Mouse (Mus musculus) urinary bladder, postnatal 10 days (tissue): ENCODE data around the gene Ntm.

ENCODE experiments used
- DNase-seq: peaks from one replicate; pipeline ENCODE4 v3.0.0; 2022; ENCODE audit warnings: low spot score

Gene Ntm

DNA sequence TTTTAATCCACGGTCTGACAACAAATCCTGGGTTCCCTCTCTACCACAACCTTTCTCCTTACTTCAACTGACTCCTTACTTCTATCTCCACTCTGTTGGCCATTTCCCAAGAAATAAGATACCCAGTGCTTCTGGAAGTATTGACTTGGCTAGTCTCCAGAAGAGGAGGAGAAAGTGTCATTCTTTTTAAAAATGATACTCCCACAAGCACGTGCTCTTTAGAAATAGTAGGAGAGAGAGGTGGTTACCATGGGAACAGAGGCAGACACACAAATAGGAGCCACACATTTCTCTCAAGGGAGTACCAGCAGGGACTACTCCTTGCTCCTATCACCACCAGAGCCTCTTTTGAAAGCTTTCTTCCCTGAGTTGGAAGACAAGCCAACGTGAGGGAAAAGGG, 645.3 kb downstream of the Ntm start:
- no peak for DNase-seq

DNA sequence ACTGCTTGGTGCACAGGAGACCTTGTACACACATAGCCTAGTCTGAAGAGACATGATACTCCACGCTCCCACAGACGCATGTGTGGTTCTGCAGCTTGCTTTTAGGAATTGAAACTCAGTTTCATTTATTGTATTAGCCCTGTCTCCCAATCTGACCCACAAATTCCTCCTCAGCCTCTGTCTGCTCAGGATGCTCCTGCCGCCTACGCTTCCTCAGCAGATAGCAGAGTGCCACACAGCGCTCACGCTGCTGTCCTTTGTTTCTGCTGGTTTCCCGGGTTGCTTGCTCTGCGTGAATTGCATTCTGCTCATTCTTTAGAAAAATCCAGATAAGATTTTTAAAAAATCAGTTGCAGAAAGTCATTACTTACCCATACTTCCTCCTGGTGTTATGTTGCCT, 647.1 kb downstream of the Ntm start:
- DNase-seq, result no peak

DNA sequence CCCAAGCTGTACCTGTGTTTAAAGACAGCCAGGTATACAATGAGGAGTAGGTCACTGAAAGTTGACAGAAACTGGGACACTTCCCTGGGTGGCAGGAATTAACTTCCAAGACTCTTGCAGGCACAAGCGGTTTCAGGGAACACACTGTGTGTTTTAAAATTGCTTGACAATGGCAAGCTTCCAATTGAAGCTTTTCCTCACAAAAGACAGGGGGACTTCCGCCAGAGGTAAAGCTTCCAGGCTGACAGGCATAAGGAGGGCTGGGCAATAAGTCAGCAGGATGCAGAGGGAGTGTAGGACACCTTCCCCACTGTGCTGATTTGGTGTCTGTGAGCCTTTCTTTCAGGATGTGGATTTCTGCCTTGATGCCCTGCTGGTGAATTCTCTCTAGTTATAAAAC, 656.0 kb downstream of the Ntm start:
- no peak for DNase-seq

DNA sequence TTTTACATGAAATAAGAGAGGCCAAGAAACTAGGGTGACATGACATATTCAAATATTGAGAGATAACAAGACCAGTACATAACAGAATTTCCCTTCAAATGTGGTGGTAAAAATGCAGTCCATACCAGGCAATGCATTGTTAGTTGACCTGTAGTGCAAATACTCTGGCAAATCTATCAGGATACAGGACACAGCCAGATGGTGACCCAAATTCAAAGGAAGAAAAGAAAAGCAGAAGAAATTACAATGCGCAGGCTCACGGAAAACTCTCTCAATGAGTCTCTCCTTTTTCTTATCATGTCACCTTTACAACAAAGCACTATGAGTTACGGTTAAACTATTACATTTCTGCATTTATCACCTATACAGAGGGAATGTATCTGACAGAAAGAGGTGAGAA, 664.6 kb downstream of the Ntm start:
- DNase-seq, result no peak

DNA sequence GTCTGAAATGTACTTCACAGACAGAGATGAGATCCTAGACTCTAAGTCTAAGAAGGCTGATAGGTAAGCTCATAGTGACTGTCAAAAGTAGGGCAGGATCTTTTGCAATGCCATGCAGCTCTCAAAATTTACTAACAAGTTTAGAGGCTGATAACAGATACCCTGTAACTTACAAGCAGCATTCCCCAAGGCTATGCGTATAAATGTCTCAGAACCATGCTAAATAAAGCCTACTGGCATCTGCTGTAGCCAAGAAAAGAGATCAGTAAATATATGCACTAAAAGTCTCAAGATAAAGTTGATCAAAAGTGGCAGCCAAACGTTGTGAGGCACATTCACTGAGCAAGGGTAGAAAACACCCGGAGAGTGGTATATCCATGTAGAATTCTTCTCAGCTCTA, 666.2 kb downstream of the Ntm start:
- no peak for DNase-seq

DNA sequence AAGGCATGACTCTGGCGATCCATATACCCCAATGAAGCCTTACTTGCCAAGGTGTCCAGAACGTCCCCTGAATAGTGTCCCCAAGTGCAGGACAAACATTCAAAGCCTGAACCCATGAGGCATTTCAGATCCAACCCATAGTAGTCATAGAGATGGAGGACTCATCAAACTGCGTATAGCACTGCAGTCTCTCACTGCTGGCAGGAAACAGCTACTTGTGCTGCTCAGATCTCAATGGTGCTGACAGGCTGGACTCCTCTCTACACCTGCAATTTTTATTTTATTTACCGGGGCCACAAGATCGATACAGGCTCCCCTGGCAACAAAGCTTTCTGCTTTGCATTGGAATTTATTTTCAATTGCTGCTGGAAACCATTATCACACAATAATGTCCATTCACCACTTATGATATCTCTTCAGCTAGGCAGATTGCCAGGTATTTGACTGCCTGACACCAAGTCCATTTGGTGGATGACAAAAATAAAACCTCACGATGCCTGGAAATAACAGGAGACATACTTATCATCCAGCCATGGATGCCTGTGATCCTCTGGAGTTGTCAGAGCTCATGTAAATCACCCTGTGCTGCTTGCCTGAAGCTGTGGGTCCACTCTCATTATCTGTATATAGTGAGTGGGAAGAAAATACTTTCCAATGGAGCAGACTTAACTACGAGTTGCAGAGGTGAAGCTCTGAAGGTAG, 674.8 kb downstream of the Ntm start:
- no peak for DNase-seq

DNA sequence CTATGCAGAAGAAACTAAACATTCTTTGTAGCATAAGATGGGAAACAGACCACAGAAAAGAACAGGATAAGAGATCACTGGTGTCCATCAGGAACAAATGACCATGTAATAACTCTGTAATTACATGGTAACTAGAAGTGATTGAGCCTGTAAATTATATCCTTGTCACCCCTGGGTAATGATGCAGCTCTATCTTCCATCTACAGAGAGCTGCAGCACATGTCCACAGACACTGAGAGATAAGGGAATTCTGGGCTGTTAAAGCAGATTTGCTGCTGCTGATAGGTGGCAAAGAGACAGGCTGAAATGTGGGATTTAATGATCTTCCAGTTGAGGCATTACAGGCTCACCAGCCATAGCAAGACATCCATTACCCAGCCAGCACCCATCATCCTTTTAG, 677.8 kb downstream of the Ntm start:
- DNase-seq, result no peak

DNA sequence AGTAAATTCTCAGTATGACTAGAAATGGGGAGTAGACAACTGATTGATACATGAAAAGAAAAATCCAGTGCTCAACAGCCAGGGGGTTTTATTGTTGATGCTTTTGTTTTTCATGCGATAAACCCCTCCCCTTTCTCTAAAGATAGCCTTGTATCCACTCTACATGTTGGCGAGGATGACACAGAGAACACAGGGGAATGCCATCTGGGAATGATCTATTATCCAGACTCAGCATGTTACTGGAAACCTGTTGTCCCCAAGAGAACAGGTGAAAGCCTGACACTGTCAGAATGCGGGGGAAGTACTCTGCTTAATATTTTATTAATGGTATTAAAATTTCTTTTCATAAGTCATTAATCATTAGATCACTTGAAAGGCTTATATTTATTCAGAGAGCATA, 690.1 kb downstream of the Ntm start:
- no peak for DNase-seq

DNA sequence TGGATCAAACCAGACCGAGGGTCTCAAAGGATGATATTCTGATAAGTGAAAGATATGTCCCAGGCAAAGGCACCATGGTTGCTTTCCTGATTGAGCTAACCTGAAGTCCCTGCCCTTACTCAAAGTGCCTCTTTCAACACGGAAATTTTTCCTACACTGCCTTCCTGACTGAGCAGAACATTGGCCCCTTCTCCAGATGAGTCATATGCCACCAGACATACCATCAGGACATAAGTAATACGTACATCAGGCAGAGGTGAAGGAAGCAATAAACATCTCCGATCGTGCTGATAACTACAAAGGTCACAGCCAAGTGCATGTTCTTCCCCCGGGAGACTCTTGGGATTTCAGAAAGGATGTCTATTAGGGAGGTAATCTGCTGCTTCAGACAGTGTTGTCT, 693.0 kb downstream of the Ntm start:
- DNase-seq, result no peak

DNA sequence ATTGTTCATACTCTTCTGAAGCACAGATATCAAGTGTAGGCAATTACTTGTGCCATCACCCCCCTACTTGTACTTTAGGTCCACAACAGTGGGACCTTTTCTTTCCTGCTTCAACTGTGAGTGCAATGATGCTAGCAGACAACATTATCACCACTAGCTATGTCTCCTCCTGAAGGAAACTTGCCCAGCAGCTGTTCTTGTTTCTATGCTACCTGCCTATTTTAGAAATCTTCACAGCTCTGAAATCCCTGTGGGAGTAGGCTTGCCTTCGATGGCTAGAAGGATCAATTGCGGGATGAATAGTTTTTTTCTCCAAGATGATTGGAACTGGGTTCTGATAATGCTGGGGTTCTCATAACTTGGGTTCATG, 693.7 kb downstream of the Ntm start:
- DNase-seq, result no peak

DNA sequence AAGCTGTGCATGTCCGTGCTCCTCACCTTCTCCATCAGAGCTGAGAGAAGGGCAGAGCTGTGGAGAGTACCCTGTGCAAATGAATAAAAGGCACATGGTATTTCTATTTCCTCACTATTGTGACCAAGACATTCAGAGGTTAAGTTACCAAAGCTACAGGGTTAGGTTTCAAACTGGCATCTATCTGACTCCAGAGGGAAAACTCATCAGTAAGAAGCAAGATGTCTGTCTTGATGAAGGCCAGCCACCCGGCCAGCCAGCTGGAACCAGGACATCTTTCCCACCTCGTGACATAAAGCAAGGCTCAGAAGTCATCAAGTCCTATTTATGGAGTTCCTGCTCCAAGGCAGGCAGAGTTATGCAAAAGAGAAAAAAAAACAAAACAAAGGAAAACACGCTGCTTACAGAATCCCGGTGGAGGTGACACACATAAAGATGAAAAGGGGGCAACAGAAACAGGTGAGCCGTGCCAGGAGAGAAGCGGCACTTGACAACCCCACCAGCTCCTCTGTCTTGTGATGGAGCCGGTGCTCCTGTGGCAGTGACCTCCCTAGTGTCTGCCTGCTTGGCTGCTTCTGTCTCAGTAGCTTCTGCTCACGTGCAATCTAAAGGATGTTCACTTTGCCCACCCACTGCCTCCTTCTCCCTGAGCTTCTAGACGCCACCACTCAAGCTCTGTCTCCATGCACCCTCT, 694.2 kb downstream of the Ntm start:
- no peak for DNase-seq

DNA sequence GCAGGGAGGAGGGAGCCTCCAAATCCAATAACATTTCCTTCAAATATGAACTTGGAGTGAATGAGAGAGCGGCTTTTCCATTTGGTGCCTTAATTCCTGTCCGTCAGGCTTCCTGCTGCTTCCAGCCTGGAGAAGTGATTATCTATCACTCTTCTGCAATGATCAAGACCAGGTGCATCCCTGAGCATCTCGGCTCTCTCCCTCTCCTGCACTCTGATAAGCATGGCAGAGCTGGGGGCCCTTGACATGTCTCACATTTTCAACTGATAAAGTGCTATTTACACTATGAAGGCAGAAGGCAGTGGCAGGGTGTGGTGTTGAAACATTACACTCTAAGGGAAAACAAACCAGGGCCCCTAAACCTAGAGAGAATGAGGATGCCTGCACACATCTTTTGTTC, 695.3 kb downstream of the Ntm start:
- no peak for DNase-seq

DNA sequence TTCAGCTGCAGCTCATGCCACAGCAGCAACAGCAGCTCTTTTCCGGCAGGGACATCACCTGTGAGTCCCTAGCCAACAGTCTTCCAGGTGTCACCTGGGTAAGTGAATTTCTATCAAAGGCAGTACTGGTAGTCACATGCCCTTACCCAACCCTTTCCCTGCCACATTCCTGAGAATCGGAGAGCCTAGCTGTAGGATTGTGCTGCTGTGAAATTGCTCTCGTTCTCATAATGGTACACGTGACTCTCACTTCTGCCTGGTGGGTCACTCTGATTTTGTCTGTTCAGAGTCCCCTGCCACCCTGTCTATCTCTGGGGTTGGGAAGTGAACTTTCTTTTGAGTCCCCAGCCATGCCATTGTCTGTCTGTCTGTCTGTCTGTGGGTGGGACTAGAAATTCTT, 697.8 kb downstream of the Ntm start:
- DNase-seq, result no peak

DNA sequence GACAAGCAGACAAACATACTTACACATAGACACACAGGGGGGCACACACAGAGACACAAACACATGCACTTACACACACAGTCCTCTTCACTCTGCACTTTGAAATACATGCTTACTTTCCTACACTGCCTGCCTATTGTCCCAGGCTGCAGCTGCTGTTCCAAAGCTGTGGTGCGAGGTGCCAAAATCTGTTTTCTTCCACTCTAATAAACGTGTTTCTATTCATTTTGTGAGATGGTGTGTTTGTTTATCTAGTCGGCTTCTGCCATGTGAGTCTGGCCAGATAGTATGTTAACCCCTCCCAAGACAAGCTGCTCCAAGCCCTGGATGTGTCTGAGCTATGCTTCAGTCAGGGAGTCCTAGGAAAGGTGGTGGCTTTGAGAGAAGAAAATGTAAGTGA, 700.1 kb downstream of the Ntm start:
- no peak for DNase-seq

DNA sequence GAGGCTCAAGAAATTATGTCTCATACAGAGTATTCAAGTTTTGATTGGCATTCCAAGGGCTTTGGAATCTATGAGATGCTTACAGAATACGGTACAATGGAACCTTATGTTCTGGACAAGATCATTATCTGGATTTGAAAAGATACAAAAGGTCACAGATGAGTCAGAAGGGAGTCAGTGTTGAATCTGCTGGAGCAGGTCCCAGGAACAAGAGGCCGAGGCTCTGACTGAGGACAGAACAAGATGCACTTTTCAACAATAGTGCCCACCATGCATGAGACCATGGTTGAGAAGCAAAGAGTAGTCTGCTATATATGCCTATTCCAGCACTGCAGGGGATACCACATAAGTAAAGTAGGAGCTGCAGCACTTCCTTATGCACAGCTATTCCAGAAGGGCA, 710.1 kb downstream of the Ntm start:
- DNase-seq, result no peak

DNA sequence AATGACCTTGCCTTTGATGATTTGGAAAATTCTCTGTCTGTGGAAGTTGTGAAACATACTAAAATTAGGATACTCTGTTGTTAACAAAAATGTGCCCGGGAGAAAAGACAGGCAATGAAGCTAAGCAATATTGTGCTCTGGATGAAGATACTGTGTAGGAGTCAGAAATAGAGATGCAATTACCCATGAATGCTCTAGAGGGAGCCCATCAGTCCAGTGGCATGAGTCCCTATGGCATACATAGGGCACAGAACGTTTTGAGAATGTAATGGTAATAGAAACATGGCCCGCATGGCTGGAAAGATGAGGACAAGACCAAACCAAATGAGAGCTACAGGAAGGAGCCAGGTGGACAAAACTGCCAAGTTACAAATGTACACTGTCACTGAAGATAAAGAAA, 712.1 kb downstream of the Ntm start:
- no peak for DNase-seq

DNA sequence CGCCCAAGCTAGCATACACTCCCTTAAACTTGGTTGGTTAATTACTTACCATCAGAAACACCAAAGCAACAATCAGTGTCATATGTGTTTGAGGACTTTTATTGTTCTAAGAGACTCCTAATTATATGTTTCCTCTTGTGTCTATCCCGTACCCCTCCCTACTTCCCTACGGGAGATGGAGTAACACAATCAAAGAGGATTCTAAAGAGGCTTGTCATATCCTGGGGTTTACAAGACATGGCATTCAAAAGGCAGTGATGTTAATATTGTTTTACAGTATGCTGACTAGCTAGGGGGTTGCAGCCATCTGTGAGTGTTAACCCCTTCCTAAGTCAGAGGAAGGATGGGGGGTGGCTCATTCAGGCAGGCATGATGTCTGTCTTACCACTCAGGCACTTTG, 715.1 kb downstream of the Ntm start:
- no peak for DNase-seq

DNA sequence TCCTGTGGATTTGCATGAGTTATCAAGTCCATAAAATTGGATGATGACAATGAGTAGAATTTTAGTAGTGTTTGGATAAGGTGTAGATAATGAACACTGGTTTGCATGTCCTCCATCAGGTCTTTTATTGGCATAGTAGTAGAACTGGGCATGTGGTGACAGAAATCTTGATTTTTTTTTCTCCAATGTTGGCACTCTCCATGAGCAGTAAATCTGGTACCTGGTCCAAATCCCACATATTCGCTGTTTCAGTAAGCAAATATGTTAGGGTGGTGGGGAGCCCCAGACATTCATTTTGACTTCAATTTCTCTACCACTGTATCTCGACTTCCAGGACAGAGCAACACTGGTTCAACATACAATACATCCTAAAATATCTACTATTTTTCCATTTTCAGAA, 718.9 kb downstream of the Ntm start:
- no peak for DNase-seq

DNA sequence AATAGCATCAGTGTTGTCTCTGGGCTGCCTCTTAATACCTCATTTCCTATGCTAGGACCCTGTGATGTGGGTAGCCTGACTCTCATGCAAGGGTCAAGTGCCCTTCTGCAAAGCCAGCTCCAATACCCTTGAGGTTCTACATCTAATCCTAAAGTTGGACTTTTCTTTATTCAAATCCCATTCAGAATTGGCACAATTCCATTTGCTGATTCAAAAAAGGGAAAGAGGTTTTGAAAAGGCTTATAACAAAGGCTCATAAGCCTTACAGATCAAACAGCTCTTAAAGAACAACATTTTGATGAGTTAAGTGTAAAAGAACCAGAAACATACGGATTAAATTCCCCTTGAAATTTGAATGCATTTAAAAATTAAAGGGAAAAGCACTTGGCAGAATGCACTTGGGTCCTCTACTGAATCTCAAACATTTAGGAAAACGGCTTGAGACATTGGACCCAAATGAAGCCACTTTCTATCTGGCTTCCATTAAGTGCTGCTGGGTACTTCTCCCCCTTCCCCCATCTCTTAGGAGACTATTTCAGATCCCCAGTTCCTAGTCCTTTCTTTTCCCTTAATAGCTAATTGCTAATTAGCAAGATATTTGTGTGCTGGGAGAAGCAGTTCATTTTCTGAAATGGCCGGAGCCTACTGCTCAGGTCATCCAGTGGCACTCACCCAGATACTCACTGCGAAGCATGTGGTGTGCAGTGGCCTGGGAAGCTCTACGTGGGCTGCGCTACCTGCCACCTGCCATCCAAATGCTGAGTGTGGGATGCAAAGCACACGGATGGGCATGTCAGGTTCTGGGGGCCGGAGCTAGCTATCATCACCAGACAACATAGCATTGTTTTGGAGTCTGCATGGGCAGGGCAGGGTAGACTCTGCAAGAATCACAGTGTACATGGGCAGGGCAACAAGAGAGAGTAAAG, 720.2 kb downstream of the Ntm start:
- no peak for DNase-seq

DNA sequence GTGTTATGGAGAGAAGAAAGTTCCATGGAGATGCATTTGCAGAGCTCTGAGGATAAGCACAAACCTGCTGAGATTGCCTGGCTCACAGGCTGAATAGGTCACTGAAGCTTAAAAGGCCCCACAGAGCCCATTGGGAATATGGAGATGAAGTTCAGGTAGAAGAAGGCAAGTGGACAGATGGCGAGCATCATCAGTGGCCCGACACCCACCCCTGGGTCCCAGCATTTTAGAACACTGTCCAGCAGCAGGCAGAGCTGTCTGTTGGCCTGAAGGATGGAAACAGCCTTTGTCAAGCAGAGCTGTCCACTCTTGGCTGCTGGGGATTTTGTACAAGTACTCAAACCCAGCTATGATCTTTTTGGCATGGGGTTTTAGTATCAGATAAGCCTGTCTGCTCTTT, 722.1 kb downstream of the Ntm start:
- DNase-seq, result no peak

DNA sequence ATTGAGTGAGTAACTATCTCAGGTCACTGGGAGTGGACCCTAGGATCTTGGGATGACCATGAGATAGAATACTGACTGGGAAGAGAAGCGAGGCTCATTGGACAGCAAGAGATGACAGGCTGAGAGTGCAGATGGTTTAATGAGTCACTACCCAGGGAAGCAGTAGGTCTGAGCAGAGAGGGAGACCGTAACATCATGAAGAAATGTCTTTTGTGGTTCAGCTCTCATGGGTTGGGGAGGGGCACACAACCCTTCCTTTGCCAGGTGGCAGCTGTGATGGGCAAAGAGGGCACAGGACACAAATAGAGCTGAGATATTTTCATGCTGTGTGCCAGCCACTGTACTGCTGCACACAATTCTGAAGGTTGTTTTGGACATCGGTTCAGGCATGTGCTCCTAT, 724.0 kb downstream of the Ntm start:
- no peak for DNase-seq

DNA sequence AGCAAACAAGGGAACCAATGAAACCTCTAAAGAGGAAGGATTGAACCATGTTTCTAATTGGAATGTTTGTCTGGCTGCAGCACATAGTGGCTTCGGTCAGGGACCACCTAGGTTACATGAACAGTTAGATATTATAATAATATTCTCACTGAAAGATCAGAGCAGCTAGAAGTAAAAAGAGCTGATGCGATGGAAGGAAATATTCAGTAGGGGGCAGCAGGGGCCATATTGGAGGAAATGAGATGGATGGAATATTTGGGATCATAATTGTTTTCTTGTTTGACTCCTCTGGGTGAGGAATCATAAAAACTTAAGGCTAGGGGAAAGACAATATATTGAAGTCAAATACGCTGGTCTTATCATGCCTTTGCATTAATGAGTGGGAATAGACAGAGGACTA, 726.2 kb downstream of the Ntm start:
- DNase-seq, result no peak

DNA sequence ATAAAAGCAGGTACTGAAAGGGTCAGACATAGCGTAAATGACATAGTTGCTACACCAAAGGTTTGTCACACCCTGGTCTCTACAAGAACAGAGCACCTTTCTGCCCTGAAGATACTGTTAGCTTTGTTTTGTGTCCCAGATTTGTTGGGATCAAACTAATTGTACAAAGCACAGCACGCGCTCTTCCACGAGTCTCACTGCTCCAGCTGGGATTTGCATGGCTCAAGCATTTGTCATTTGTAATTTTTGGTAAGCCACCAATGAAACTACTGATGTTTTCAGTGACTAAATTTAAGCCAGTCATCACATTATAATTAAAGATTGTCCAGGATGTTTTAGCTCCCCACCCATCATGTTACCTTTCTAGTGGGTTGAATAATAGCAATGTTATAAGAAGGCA, 735.2 kb downstream of the Ntm start:
- DNase-seq, result no peak
